Mouse (Mus musculus) kidney, adult 2 months (tissue): ENCODE data around the gene Tmem51. TPM values are rescaled to one million over a fixed set of nuclear protein-coding genes. Genes with fewer than 3 reads are reported as not detected.

Source experiments
- DNase-seq: peaks from one replicate; pipeline ENCODE4 v3.0.0; 2021
- H3K27ac ChIP-seq: fragments of 200-500 bp; 2 replicates; pipeline ENCODE4 v1.5.1; 2012; ENCODE audit warnings: low read depth, low read length, control low read depth, inconsistent platforms; ENCODE audit not compliant: insufficient read depth
- H3K27me3 ChIP-seq: fragments of 200-500 bp; replicated peaks from 2 replicates; pipeline ENCODE4 v1.6.1; 2012; ENCODE audit warnings: mild to moderate bottlenecking, moderate library complexity, low read length, inconsistent platforms; ENCODE audit not compliant: control insufficient read depth, insufficient read depth
- H3K36me3 ChIP-seq: fragments of 200-500 bp; 2 replicates; pipeline ENCODE4 v1.6.1; 2012; ENCODE audit warnings: mild to moderate bottlenecking, moderate library complexity, low read length, inconsistent platforms; ENCODE audit not compliant: control insufficient read depth, insufficient read depth
- H3K4me1 ChIP-seq: fragments of 200-500 bp; 2 replicates; pipeline ENCODE4 v1.6.1; 2011; ENCODE audit warnings: low read length; ENCODE audit not compliant: control insufficient read depth, insufficient read depth
- H3K4me3 ChIP-seq: fragments of 200-500 bp; 2 replicates; pipeline ENCODE4 v1.5.1; 2011; ENCODE audit warnings: mild to moderate bottlenecking, low read depth, low read length, control low read depth; ENCODE audit not compliant: insufficient read depth
- CTCF ChIP-seq: fragments of 200-500 bp; conservative IDR thresholded peaks from 2 replicates; pipeline ENCODE4 v1.5.1; 2011; ENCODE audit warnings: low read depth, mild to moderate bottlenecking, control low read depth, low read length, moderate library complexity, mixed read lengths; ENCODE audit not compliant: insufficient read depth, insufficient read length
- POLR2A ChIP-seq: fragments of 200-500 bp; IDR thresholded peaks from one replicate; pipeline ENCODE4 v1.6.1; 2011; ENCODE audit warnings: low read depth, low read length, control low read depth
- WGBS: fragments of 180-500 bp; shearing (Covaris S2); methylation state at CpG from one replicate; pipeline ENCODE4 v1.1.7; 2018; 5-methylcytosine and 5-hydroxymethylcytosine counted together
- polyA plus RNA-seq: library from polyadenylated mRNA; depleted of rRNA; stranded (reverse); fragments of >200 nt; gene quantifications from 2 replicates; pipeline ENCODE4 v1.2.3, GENCODE M21; 2012

Tmem51 gene
- polyA plus RNA-seq, 1 experiment, result 60.4 TPM

GRCm38 (mm10) chr4:142017686-142018085 lies 66.4 kb downstream of the Tmem51 start:
- Histone ChIP-seq H3K27ac (no peak overlapping the region), H3K36me3 (no peaks in the 10 kb centered on the region), H3K4me1 (no peaks in the 10 kb centered on the region), H3K27me3 (no peaks in the 10 kb centered on the region), H3K4me3 (no peak overlapping the region)
- no peak for TF ChIP-seq CTCF
- no peak for TF ChIP-seq POLR2A
- WGBS, result 42% methylated on average over 15 of the region's 15 CpGs
- no peak for DNase-seq

GRCm38 (mm10) chr4:142014659-142015608 lies 69.2 kb downstream of the Tmem51 start, which contains the start of gene Fhad1:
Gene Fhad1 (minus strand): TSS chr4:142015082.
- Histone ChIP-seq H3K27ac (no peak within 1 kb of the TSS), H3K4me3 (peak within 1 kb of the TSS; percentile 34; the same call in 1 of the 2 replicates), H3K4me1 (no peaks in the 10 kb centered on the region), H3K36me3 (no peaks in the 10 kb centered on the region), H3K27me3 (no peaks in the 10 kb centered on the region)
- WGBS, result 1% methylated on average over 44 of the region's 46 CpGs
- TF ChIP-seq POLR2A (no peak), CTCF (no peak)
- DNase-seq, result peak; percentile 96

GRCm38 (mm10) chr4:142011236-142011635 lies 72.9 kb downstream of the Tmem51 start:
- 92% methylated on average over 13 of the region's 13 CpGs for WGBS
- no peaks in the 10 kb centered on the region for H3K4me1 ChIP-seq
- H3K36me3 ChIP-seq, result no peaks in the 10 kb centered on the region
- H3K27me3 ChIP-seq, result no peaks in the 10 kb centered on the region
- no peak overlapping the region for H3K27ac ChIP-seq
- H3K4me3 ChIP-seq, result no peak overlapping the region
- TF ChIP-seq POLR2A (no peak), CTCF (no peak)
- no peak for DNase-seq

- Histone ChIP-seq H3K4me1 (no peaks in the 10 kb centered on the region; the same call in 1 of the 2 replicates), H3K27ac (no peak overlapping the region), H3K27me3 (no peaks in the 10 kb centered on the region), H3K36me3 (no peaks in the 10 kb centered on the region), H3K4me3 (no peak overlapping the region)
- WGBS, result 79% methylated on average over 7 of the region's 7 CpGs
- DNase-seq, result no peak
- TF ChIP-seq CTCF (no peak), POLR2A (no peak)
Measured at GRCm38 (mm10) chr4:142010441-142010840, 73.7 kb downstream of the Tmem51 start.

- 68% methylated on average over 11 of the region's 11 CpGs for WGBS
- DNase-seq, result no peak
- TF ChIP-seq POLR2A (no peak), CTCF (no peak)
- H3K36me3 ChIP-seq, result no peaks in the 10 kb centered on the region
- no peaks in the 10 kb centered on the region for H3K27me3 ChIP-seq
- no peaks in the 10 kb centered on the region; the same call in 1 of the 2 replicates for H3K4me1 ChIP-seq
- H3K4me3 ChIP-seq, result no peak overlapping the region
- H3K27ac ChIP-seq, result no peak overlapping the region
Measured at GRCm38 (mm10) chr4:142008206-142008605, 75.9 kb downstream of the Tmem51 start.

- no peak for TF ChIP-seq CTCF
- DNase-seq, result peak; percentile 58
- Histone ChIP-seq H3K36me3 (no peaks in the 10 kb centered on the region), H3K27ac (no peak overlapping the region), H3K4me1 (peaks cover 9% of the 10 kb centered on the region; the same call in 1 of the 2 replicates), H3K27me3 (no peaks in the 10 kb centered on the region), H3K4me3 (no peak overlapping the region)
- WGBS, result 25% methylated on average over 9 of the region's 9 CpGs
Measured at GRCm38 (mm10) chr4:142000581-142000980, 83.5 kb downstream of the Tmem51 start.

- no peaks in the 10 kb centered on the region for H3K36me3 ChIP-seq
- H3K27ac ChIP-seq, result peak overlapping the region; percentile 96
- no peaks in the 10 kb centered on the region for H3K27me3 ChIP-seq
- H3K4me3 ChIP-seq, result no peak overlapping the region
- peak; percentile 88 for DNase-seq
- 26% methylated on average over 7 of the region's 7 CpGs for WGBS
- H3K4me1 ChIP-seq, result peaks cover 9% of the 10 kb centered on the region; the same call in 1 of the 2 replicates
- TF ChIP-seq POLR2A (no peak), CTCF (no peak)
Measured at GRCm38 (mm10) chr4:141999494-142000074, 84.5 kb downstream of the Tmem51 start.
